Mouse (Mus musculus) brain, adult 2 months (tissue): ENCODE results near the gene Als2cr12.
A peak's percentile ranks its signal among the peaks of the same experiment; 100 is the strongest.
"Not testable (repeated sequence)": the region's sequence is repeated elsewhere in the genome, so short reads cannot be mapped to it uniquely, and the experiment has no call there.

ENCODE experiments used
- DNase-seq: peaks from one replicate; pipeline ENCODE4 v3.0.0; 2011; ENCODE audit warnings: low read depth, low spot score

The Als2cr12 gene

GRCm38 (mm10) chr1:58719356-58719945, 23.7 kb upstream of the Als2cr12 start:
- no peak for DNase-seq

- DNase-seq: no peak
Observed at GRCm38 (mm10) chr1:58717589-58718270, 21.9 kb upstream of the Als2cr12 start.

DNA sequence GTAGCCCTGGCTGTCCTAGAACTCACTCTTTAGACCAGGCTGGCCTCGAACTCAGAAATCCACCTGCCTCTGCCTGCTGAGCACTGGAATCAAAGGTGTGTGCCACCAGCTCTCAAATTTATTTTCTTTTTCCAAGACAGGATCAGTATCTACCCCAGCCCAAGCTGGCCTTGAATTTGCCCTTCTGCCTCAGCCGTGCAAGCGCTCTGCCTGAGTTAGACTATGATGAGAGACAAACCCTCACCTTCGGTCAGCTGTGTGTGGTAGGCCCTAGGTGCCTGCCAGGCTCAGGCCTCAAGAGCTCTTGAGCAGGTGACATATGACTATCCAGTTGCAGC, 21.1 kb upstream of the Als2cr12 start:
- DNase-seq: no peak

DNA sequence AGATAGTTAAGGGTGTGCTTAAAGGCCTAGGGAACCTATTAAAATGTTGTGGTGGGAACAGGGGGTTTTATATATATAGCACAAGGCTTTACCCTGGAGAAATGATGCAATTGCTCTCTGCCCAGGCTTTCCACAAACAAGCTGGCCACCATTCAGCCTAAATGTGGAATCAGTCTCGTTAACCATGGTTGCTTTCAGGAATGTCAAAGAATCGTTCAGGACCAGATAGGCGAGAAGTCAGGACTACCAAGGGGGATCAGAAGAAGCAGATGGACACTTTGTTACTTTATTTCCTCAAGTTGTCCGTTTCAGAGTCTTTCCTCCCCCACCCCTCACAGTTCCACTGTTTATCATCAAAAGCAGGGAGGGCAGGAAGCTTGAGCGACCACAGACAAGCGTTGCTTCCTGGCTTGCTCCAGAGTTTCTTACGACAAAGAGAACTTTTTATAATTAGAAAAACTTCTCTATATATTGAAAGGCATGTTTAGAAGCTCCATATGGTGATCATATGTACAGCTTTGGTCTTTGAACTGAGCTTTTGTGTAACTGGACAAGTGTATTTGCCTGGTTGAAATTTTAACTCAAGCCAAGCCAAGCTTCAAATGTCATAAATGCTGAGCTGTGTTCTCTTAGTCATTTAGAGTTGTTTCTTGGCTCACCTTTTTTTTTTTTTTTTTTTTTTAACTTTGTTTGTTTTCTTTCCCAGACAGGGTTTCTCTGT, 20.5 kb upstream of the Als2cr12 start:
- no peak for DNase-seq

- DNase-seq: no peak
Observed at GRCm38 (mm10) chr1:58715536-58715935, 19.7 kb upstream of the Als2cr12 start.

GRCm38 (mm10) chr1:58714361-58714760, 18.6 kb upstream of the Als2cr12 start:
- DNase-seq: no peak

DNA sequence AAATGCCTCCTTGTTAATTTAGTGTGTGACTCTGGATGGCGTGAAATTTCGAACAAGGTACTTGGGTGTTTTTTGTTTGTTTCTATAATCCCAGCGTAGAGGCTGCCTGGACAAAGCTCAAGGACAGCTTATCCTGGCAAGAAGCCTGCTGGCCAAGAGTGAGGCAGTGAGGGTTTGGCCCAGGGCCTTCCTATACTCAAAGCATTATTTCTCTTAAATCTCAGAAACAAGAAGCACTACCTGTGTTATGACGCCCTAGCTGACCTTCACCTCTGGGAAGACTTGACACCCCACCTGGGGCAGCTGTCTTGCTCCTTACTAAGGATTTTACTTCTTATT, 18.1 kb upstream of the Als2cr12 start:
- DNase-seq: peak; percentile 64

DNA sequence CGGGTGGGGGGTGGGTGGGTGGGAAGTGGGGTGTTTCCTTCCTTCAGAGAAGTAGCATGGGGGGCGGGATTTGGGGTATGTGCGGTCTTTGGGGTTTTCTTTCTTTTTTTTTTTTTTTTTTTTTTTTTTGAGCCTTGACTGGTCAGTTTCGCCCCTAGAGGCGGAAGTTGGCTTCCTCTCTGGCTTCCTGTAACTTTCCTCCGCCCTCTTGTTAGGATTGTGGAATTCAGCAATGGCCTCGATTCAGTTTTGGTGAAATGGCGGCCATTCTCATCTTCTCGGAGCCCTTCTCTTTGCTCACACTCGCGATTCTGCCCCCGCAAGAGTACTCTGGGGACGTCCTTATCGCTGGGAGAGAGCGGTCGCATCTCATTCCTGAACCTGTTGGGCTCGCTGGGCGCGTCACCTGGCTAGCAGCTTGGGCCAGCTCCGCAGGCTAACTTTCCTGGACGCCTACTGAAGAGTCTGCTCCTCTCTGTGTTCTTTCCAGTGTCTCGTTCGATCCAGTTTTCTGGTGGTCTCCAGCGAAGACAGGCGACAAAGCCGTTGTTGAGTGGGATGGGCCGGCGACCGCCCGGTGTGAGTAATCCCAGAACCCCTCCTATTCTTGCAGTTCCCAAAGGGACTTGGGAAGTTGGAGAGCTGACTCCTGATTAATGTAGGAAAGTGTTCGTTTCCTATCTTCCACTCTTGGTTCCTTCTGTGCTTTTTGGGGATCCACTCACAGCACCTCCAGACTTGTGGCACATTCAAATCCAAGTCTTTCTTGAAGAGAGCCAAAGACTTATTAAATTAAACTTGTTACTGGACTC, 17.5 kb upstream of the Als2cr12 start:
- peak; percentile 82 for DNase-seq

DNA sequence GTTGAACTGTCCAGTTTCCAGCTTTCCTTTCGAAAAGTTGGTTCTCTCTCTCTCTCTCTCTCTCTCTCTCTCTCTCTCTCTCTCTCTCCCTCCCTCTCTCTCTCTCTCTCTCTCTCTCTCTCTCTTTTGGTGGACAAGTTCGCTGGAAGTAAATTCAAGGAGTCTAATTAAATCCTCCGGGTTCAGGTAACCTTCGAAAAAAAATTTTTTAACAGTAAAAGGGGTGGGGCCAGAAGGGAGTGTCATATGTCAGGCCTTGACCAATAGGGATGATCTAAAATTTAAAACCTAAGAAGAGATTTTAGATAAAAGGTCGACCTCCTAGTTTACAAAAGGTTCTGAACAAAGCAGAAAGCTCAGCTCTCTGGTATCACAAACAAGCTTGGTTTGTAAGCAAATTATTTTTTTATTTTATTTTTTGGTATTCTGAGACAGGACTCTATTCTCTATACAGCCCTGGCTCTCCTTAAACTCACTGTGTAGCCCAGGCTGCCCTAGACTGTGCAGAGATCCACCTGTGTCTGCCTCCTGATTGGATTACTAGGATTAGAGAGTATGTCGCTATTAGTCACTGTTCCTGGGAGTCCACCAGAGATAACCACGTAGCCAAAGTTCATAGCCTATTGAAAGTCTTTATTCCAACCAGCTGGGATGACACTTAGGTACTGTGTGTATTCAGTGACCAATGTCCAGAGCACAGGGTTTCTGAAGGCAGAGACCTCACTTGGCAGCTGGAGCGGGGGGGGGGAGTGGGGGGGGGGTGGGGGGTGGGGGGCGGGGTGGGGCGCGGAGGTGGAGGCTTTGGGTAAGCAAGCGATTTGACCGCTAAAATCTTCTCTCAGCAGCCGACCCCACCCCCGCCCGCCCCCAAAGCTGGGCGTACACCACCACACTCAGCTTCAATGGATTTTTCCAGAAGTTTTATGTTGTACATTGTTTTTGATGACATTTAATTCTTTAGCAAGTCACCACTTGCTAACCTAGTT, 16.6 kb upstream of the Als2cr12 start:
- DNase-seq: peak; percentile 43

- DNase-seq: peak; percentile 68
Observed at GRCm38 (mm10) chr1:58711365-58712016, 15.7 kb upstream of the Als2cr12 start, which contains the start of gene Cflar. Cflar (plus strand) TSS chr1:58711508.

GRCm38 (mm10) chr1:58710711-58711364, 15.0 kb upstream of the Als2cr12 start:
- DNase-seq: peak; percentile 23

- DNase-seq: not testable (repeated sequence)
Observed at GRCm38 (mm10) chr1:58710043-58710442, 14.3 kb upstream of the Als2cr12 start.

DNA sequence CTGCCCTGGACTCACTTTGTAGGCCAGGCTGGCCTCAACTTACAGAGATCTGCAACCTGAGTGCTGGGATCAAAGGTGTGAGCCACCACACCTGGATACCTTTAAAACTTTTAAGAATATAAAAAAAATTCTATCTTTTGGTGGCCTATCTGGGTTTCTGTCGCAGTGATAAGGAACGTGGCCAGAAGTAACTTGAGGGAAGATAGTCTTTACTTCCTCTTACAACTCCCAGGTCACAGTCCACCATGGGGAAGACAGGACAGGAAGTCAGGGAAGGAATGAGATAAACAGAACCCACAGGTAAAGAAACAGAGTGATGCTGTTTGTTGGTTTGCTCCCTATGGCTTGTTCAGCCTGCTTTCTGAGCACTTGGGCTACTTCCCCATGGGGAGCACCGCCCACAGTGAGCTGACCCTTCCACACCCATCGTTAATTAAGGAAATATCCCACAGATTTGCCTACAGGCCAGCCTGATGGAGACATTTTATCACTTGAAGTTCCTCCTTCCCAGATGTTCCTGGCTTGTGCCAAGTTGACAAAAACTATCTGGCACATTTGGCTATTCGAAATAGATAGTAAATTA, 4.9 kb upstream of the Als2cr12 start:
- DNase-seq: not testable (repeated sequence)

DNA sequence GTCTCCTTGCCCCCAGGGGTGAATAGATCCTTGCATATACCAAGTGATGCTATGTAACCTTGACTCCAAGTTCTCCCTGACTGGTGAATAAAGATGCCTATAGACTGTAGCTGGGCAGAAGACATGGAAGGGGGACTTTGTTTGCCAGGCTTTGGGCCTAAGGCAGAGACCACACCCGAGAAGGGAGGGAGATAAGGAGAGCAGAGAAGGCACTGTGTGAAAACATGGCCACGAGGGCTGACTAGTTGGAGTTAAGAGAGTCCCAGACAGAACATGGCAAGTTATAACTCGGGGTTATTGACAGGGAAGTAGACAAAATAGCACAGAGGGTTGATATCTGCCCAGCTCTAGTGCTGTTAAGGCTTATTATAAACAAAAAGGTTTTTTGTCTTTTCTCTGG, 4.2 kb upstream of the Als2cr12 start:
- no peak for DNase-seq

DNA sequence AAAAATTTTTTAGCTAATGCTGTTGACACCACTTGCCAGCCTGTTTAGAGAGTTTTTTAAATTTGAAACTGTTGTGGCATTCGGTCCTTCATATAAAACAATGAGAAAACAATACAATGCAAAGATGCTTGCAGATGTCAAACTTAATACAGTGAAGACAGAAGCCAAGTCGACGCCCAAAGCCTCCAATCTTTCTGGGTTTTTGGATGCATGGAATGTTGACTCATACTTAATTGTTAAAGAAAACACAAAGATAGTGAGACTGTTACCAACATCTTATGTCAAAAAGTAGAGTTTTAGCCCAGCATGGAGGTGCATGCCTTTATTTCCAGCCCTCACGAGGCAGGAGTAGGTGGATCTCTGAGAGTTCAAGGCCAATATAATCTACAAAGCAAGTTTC, 3.0 kb upstream of the Als2cr12 start:
- no peak for DNase-seq

DNA sequence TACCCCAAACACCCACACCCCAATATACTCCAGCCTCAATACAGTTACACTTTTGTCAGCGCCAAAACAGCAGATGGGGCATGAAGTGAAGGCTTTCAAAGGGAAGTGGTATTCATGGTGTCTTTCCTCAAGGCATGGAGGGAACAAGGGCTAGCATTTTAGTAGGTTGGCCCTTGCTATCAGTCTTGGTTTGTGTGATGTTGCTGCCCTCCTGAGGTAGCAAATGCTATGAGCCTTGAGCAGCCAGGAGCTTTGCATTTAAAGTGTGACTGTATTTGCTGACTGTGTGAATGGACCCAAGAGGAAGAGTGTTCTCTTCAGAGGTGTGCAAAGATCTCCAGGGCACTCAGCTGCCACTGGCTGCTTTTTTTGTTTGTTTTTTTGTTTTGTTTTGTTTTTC, 1.8 kb upstream of the Als2cr12 start:
- peak; percentile 76 for DNase-seq

DNA sequence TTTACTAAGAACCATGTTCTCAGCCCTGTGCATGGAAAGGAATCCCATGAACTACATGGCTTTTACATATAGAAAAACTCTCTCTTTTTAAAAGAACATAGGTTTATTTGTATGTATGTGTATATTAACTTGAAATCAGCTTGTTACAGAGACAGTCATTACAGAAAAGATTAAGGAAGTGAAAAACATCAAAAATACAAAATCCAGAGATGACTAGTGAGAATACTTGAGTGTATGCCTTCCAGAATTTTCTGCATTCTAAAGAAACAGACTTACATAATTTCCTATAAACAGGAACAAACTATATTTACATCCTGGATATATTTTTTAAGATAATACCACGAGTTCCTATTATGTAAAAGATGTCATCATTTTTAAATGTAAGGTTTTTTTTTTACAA, 2.1 kb downstream of the Als2cr12 start:
- DNase-seq: no peak

GRCm38 (mm10) chr1:58691718-58692117, 4.1 kb downstream of the Als2cr12 start:
- not testable (repeated sequence) for DNase-seq

DNA sequence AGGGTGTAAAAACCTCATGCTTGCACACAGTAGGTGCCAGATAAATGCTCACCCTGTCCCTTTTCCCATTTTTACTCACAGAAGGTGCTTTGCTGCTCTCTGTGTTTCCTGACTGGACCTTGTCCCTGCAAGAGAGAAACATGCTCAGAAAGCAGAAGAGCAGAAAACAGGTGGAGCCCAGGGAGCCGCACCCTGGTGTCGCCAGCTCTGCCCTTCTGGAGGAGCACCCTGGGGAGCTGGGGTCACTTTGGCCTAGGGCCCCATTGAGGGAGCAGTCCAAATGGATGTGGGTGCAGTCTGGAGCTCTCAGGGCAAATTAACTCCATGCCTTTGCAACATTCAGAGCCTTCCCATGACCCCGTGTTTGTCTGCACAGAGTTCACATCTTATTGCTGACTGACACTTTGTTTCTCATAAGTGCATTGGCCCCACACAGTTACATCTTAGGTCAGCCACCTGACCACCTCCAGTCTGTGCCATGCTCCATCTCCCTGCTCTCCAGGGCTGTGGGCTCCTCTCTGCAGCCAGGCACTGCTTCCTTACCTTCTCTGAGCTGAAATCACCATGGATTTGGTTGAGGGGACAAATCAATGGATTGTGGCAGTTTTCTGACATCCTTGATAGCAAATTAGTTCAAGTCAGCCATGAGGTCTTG, 4.8 kb downstream of the Als2cr12 start:
- not testable (repeated sequence) for DNase-seq
